Mouse (Mus musculus): ENCODE measurements around the gene Sox5. TPM values are rescaled to one million over a fixed set of nuclear protein-coding genes. Genes with fewer than 3 reads are reported as not detected.

The Sox5 gene
- polyA plus RNA-seq, 2 experiments, result 1.6 to 1.7 TPM

DNA sequence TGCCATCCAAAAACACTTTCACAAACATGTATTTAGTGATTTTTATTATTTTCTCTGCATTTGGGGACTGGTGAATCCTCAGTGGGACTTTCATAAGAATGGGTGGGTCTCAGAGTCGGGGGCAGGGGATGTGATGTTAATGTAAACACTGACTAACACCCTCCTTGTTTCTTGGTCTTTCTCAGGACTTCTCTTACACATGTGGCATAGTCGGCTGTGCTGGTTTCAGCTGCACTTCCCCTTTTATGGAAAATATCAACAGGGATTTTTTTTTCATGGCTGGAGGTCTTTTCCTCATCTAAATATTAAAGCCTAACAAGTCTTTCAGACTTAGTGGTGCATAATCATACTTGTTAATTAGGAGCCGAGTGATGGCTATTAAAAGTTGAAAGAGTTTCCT, 39.2 kb downstream of the Sox5 start:
- ATAC-seq (ENCODE audit: insufficient read depth), result no peak
- no peaks in the 10 kb centered on the region; a peak in 1 of 4 replicates for H3K4me1 ChIP-seq (replicated peaks; ENCODE audit: control insufficient read depth in 2 of 2, insufficient read depth in 2 of 2, low read length in 1 of 2)
- TF ChIP-seq EP300 (IDR thresholded peaks at IDR 0.05; ENCODE audit: low read depth), result no peak
- H3K36me3 ChIP-seq (replicated peaks; ENCODE audit: control insufficient read depth, insufficient read depth, low read depth), result no peaks in the 10 kb centered on the region
- WGBS (ENCODE audit: insufficient replicate concordance), result 33% methylated on average over 3 of the region's 3 CpGs
- DNase-seq (ENCODE audit: low read depth in 3 of 3, low spot score in 3 of 3), result no peak
- H3K27ac ChIP-seq, result no peak overlapping the region
- no peaks in the 10 kb centered on the region for H3K9me3 ChIP-seq (ENCODE audit: control insufficient read depth, low read length)
- H3K4me2 ChIP-seq (ENCODE audit: low read depth), result no peak overlapping the region
- no peaks in the 10 kb centered on the region for H3K27me3 ChIP-seq (ENCODE audit: control insufficient read depth, insufficient read depth, low read length)
- H3K9ac ChIP-seq (replicated peaks), result no peak overlapping the region
- H3K4me3 ChIP-seq (ENCODE audit: insufficient read depth in 1 of 2, low read depth in 2 of 2, low read length in 2 of 2), result no peak overlapping the region

DNA sequence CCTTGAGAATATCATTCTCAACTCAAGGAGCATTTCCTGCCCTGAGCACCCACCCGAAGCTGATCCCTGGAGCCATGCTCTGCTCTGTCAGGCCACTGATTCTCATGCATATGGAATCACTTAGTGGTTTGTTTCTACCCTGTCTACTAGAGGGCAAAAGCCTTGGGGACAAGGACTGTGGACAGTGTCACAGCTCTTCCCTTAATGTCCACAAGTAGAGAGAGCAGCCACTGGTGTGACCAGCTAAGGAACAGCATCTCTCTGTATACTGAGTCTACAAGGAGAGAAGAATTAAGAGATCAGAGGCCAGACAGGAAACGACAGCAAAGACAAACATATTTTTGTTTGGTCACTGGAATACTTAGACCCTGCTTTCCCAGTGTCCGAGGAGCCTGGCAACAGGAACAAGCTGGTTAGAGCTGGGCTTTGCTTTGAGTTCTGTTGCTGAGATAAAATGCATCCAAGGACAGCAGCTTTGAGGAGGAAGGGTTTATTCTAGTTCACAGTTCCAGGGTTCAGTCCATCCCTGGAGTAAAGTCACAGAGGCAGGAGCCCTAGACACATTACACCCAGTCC, 40.6 kb downstream of the Sox5 start:
- H3K4me3 ChIP-seq (ENCODE audit: insufficient read depth in 1 of 2, low read depth in 2 of 2, low read length in 2 of 2), result no peak overlapping the region
- ATAC-seq (ENCODE audit: insufficient read depth) (no peak), DNase-seq (ENCODE audit: low read depth in 3 of 3, low spot score in 3 of 3) (no peak)
- TF ChIP-seq CTCF (IDR thresholded peaks at IDR 0.05; ENCODE audit: low read depth) (no peak), EP300 (IDR thresholded peaks at IDR 0.05; ENCODE audit: low read depth) (no peak)
- H3K4me2 ChIP-seq (ENCODE audit: low read depth), result no peak overlapping the region
- no peaks in the 10 kb centered on the region for H3K9me3 ChIP-seq (ENCODE audit: control insufficient read depth, low read length)
- no peak overlapping the region for H3K9ac ChIP-seq (replicated peaks)
- WGBS (ENCODE audit: insufficient replicate concordance), result 26% methylated on average over 3 of the region's 3 CpGs
- H3K27ac ChIP-seq, result no peak overlapping the region
- H3K36me3 ChIP-seq (replicated peaks; ENCODE audit: control insufficient read depth, insufficient read depth, low read depth), result no peaks in the 10 kb centered on the region
- no peaks in the 10 kb centered on the region for H3K27me3 ChIP-seq (ENCODE audit: control insufficient read depth, insufficient read depth, low read length)
- H3K4me1 ChIP-seq (replicated peaks; ENCODE audit: control insufficient read depth in 2 of 2, insufficient read depth in 2 of 2, low read length in 1 of 2), result no peaks in the 10 kb centered on the region; a peak in 1 of 4 replicates

DNA sequence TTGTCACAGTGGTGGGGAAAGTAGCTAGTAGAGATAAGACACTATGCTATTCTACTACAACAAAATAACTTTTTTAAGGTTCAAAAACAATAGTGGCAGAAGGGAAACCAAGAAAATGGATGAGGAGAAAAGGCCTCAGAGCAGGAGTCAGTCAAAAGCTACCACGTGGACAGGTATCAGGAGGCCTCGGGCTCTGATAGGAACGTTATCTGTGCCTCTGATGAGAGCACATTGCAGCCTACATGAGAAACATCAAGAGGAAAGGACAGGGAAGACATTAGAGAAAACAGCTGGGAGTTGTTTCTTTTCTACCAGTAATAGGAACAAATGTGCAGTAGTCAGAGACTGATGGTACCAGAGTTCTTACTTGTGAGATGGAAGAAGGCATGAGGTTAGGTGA, 41.4 kb downstream of the Sox5 start:
- 26% methylated on average over 3 of the region's 3 CpGs for WGBS (ENCODE audit: insufficient replicate concordance)
- TF ChIP-seq EP300 (IDR thresholded peaks at IDR 0.05; ENCODE audit: low read depth) (no peak), CTCF (IDR thresholded peaks at IDR 0.05; ENCODE audit: low read depth) (no peak)
- no peak overlapping the region for H3K4me2 ChIP-seq (ENCODE audit: low read depth)
- H3K27me3 ChIP-seq (ENCODE audit: control insufficient read depth, insufficient read depth, low read length), result no peaks in the 10 kb centered on the region
- H3K36me3 ChIP-seq (replicated peaks; ENCODE audit: control insufficient read depth, insufficient read depth, low read depth), result no peaks in the 10 kb centered on the region
- ATAC-seq (ENCODE audit: insufficient read depth), result no peak
- no peak overlapping the region for H3K9ac ChIP-seq (replicated peaks)
- no peak overlapping the region for H3K27ac ChIP-seq
- no peaks in the 10 kb centered on the region; a peak in 1 of 4 replicates for H3K4me1 ChIP-seq (replicated peaks; ENCODE audit: control insufficient read depth in 2 of 2, insufficient read depth in 2 of 2, low read length in 1 of 2)
- no peak for DNase-seq (ENCODE audit: low read depth in 3 of 3, low spot score in 3 of 3)
- H3K4me3 ChIP-seq (ENCODE audit: insufficient read depth in 1 of 2, low read depth in 2 of 2, low read length in 2 of 2), result no peak overlapping the region
- H3K9me3 ChIP-seq (ENCODE audit: control insufficient read depth, low read length), result no peaks in the 10 kb centered on the region

DNA sequence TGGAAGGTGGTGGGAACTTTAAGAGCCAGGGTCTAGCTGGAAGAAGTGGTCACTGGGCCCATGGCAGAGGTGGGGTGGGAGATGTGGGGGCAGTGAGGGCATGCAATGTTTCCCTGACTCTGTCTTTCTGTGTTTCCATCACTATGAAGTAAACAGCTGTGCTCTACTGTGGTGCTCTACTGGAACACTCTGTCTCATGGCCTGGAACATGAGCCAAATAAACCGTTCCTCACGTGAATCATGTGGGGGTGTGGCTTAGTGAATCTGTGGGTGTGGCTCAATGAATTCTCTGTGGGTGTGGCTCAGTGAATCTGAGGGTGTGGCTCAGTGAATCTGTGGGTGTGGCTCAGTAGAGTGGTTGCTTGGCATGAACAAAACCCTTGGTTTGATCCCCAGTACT, 42.0 kb downstream of the Sox5 start:
- WGBS (ENCODE audit: insufficient replicate concordance), result 60% methylated on average over 2 of the region's 2 CpGs
- no peak overlapping the region for H3K9ac ChIP-seq (replicated peaks)
- no peaks in the 10 kb centered on the region for H3K27me3 ChIP-seq (ENCODE audit: control insufficient read depth, insufficient read depth, low read length)
- TF ChIP-seq CTCF (IDR thresholded peaks at IDR 0.05; ENCODE audit: low read depth), result no peak
- DNase-seq (ENCODE audit: low read depth in 3 of 3, low spot score in 3 of 3) (no peak), ATAC-seq (ENCODE audit: insufficient read depth) (no peak)
- no peak overlapping the region for H3K27ac ChIP-seq
- no peak overlapping the region for H3K4me3 ChIP-seq (ENCODE audit: insufficient read depth in 1 of 2, low read depth in 2 of 2, low read length in 2 of 2)
- no peaks in the 10 kb centered on the region for H3K36me3 ChIP-seq (replicated peaks; ENCODE audit: control insufficient read depth, insufficient read depth, low read depth)
- no peaks in the 10 kb centered on the region; a peak in 1 of 4 replicates for H3K4me1 ChIP-seq (replicated peaks; ENCODE audit: control insufficient read depth in 2 of 2, insufficient read depth in 2 of 2, low read length in 1 of 2)
- no peaks in the 10 kb centered on the region for H3K9me3 ChIP-seq (ENCODE audit: control insufficient read depth, low read length)
- H3K4me2 ChIP-seq (ENCODE audit: low read depth), result no peak overlapping the region

DNA sequence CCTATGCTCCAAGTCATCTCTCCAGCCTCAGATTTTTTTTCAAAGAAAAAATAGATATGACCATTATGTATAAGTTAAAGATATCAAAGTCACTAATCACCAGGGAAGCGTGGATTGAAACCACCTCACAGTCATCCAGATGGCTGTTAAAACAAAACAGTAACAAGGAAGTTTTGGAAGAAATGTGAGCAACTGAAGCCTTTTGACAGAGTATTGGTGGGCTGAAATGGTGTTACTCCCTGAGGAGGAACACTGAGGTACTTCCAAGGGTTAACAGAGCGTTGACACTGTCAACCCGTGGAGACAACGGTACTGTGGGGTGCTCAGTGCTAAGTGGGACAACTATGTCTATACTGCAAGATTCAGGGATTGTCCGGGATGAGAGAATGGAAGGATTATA, 44.0 kb downstream of the Sox5 start:
- TF ChIP-seq CTCF (IDR thresholded peaks at IDR 0.05; ENCODE audit: low read depth) (no peak), EP300 (IDR thresholded peaks at IDR 0.05; ENCODE audit: low read depth) (no peak)
- WGBS (ENCODE audit: insufficient replicate concordance), result 77% methylated on average over 5 of the region's 5 CpGs
- H3K9me3 ChIP-seq (ENCODE audit: control insufficient read depth, low read length), result no peaks in the 10 kb centered on the region
- H3K27me3 ChIP-seq (ENCODE audit: control insufficient read depth, insufficient read depth, low read length), result no peaks in the 10 kb centered on the region
- ATAC-seq (ENCODE audit: insufficient read depth) (no peak), DNase-seq (ENCODE audit: low read depth in 3 of 3, low spot score in 3 of 3) (no peak)
- H3K9ac ChIP-seq (replicated peaks), result no peak overlapping the region
- H3K27ac ChIP-seq, result no peak overlapping the region
- no peaks in the 10 kb centered on the region for H3K36me3 ChIP-seq (replicated peaks; ENCODE audit: control insufficient read depth, insufficient read depth, low read depth)
- H3K4me2 ChIP-seq (ENCODE audit: low read depth), result no peak overlapping the region
- no peaks in the 10 kb centered on the region; a peak in 1 of 4 replicates for H3K4me1 ChIP-seq (replicated peaks; ENCODE audit: control insufficient read depth in 2 of 2, insufficient read depth in 2 of 2, low read length in 1 of 2)
- no peak overlapping the region for H3K4me3 ChIP-seq (ENCODE audit: insufficient read depth in 1 of 2, low read depth in 2 of 2, low read length in 2 of 2)

Measured in liver, embryonic 14.5 days (tissue).